9 mouse cellular contexts compared by ENCODE assay signal in the genomic region with DNA sequence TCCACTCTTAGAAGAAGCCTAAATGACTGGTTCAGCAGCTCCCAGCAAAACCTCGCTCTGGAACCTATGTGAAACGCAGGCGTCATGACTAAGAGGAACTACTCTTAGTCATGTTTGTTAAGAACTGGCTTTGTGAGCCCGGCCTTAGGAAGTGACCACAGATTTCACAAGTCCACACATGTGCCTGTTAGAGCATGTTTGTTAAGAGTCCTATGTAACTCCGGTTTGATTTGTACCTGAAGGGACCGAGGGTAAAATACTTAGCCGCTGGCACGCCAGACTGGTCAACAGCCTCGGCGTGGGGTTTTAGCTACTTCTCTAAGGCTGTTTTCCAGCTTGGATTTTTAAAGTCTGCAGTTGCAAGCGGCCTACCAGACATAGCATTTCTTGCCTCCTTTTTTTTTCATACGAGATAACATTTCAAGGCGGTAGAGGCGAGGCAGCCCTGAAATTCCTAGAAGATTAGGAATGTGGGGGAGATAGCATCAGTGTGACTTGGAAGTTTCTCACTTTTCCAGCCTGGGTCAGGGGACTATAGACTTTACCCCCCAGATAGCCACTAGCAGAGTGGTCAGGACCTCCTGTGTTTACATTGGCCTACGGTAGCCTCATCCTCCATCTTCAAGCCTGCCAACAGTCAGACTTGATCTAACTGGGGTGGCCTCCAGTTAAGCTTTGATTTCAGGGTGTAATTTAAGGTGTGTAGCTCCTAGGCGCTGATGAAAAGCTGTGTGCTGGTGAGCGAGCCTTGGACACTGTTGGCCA. TPM values are rescaled to one million over a fixed set of nuclear protein-coding genes. Genes with fewer than 3 reads are reported as not detected.
A peak's percentile ranks its signal among the peaks of the same experiment; 100 is the strongest.
DNase-seq lines count a peak whose midpoint lies in the region; ATAC-seq lines count a peak whose summit lies in the region.
"Had no signal": no experiment of that assay in that cellular context is flagged by ENCODE, and none has a peak within 500 bp of the region (broad histone marks: within the 10 kb centered on the region; RNA-seq: fewer than 3 reads in every experiment).

No protein-coding gene starts in this region.

- no peak overlapping the region for H3K27ac ChIP-seq in embryonic facial prominence, embryonic 11.5 days (replicated peaks; ENCODE audit: low read depth, low read length)
- no peak overlapping the region for H3K27ac ChIP-seq in hindbrain, embryonic 15.5 days (replicated peaks)
- H3K27ac ChIP-seq in liver, embryonic 15.5 days (replicated peaks): peak overlapping the region; percentile 57; the same call in 1 of the 2 replicates

- DNase-seq in kidney, adult 18-20 months: peak; percentile 15
- no peak for DNase-seq in kidney, adult 11 months
- DNase-seq in embryonic facial prominence, embryonic 11.5 days (ENCODE audit: low spot score): peak; percentile 50
- no peak for DNase-seq in gastrocnemius, postnatal 25 days
- no peak for DNase-seq in layer of hippocampus, adult 18-20 months (ENCODE audit: low spot score in 2 of 2)

- WGBS in embryonic facial prominence, embryonic 11.5 days: 38% methylated on average over 17 of the region's 17 CpGs
- WGBS in hindbrain, embryonic 15.5 days: 61% methylated on average over 17 of the region's 17 CpGs
- 37% methylated on average over 17 of the region's 17 CpGs for WGBS in liver, embryonic 15.5 days (ENCODE audit: insufficient replicate concordance)

- no peaks in the 10 kb centered on the region for H3K36me3 ChIP-seq in embryonic facial prominence, embryonic 11.5 days (replicated peaks; ENCODE audit: control insufficient read depth, insufficient read depth, low read depth, low read length)
- H3K36me3 ChIP-seq in hindbrain, embryonic 15.5 days: no peaks in the 10 kb centered on the region
- no peaks in the 10 kb centered on the region for H3K36me3 ChIP-seq in liver, embryonic 15.5 days (replicated peaks)

- H3K4me2 ChIP-seq in embryonic facial prominence, embryonic 11.5 days (ENCODE audit: low read depth, low read length): no peak overlapping the region
- peak overlapping the region; percentile 48 for H3K4me2 ChIP-seq in hindbrain, embryonic 15.5 days
- peak overlapping the region; percentile 54 for H3K4me2 ChIP-seq in liver, embryonic 15.5 days

- H3K9ac ChIP-seq in embryonic facial prominence, embryonic 11.5 days (replicated peaks; ENCODE audit: low read length): no peak overlapping the region
- no peak overlapping the region for H3K9ac ChIP-seq in hindbrain, embryonic 15.5 days
- H3K9ac ChIP-seq in liver, embryonic 15.5 days: no peak overlapping the region

- H3K9me3 ChIP-seq in embryonic facial prominence, embryonic 11.5 days (replicated peaks; ENCODE audit: control insufficient read depth, low read length): no peaks in the 10 kb centered on the region
- H3K9me3 ChIP-seq in hindbrain, embryonic 15.5 days: no peaks in the 10 kb centered on the region
- H3K9me3 ChIP-seq in liver, embryonic 15.5 days (replicated peaks): no peaks in the 10 kb centered on the region

- no peaks in the 10 kb centered on the region for H3K4me1 ChIP-seq in embryonic facial prominence, embryonic 11.5 days (ENCODE audit: control insufficient read depth, insufficient read depth, low read length)
- H3K4me1 ChIP-seq in hindbrain, embryonic 15.5 days (replicated peaks): peaks cover 11% of the 10 kb centered on the region
- H3K4me1 ChIP-seq in liver, embryonic 15.5 days (replicated peaks): peaks cover 11% of the 10 kb centered on the region

- no peak overlapping the region for H3K4me3 ChIP-seq in embryonic facial prominence, embryonic 11.5 days (ENCODE audit: low read depth, low read length)
- no peak overlapping the region for H3K4me3 ChIP-seq in hindbrain, embryonic 15.5 days
- H3K4me3 ChIP-seq in liver, embryonic 15.5 days (replicated peaks): peak overlapping the region; percentile 26; the same call in 1 of the 2 replicates

- ATAC-seq in embryonic facial prominence, embryonic 11.5 days (replicated peaks; ENCODE audit: insufficient number of reproducible peaks, low FRiP score, low TSS enrichment, low read depth): no peak
- ATAC-seq in hindbrain, embryonic 15.5 days (ENCODE audit: low FRiP score, low read depth): no peak
- ATAC-seq in liver, embryonic 15.5 days (ENCODE audit: insufficient read depth): peak; percentile 44; the same call in 1 of the 2 replicates
- ATAC-seq in neutrophil, adult 5-6 weeks (ENCODE audit: extremely low read depth, insufficient number of reproducible peaks, low FRiP score, poor library complexity, severe bottlenecking): peak; percentile 86
- ATAC-seq: Patski had no signal

- no peaks in the 10 kb centered on the region for H3K27me3 ChIP-seq in embryonic facial prominence, embryonic 11.5 days (ENCODE audit: control insufficient read depth, insufficient read depth, low read length)
- no peaks in the 10 kb centered on the region for H3K27me3 ChIP-seq in hindbrain, embryonic 15.5 days
- H3K27me3 ChIP-seq in liver, embryonic 15.5 days: peaks cover 7% of the 10 kb centered on the region

RNA-seq across cellular contexts. Expression of gene Mrps33, which starts 28.8 kb away (rescaled TPM):
- polyA plus RNA-seq in embryonic facial prominence, embryonic 11.5 days (2014; fragmentation: Nextera tagmentation; extraction: Ambion mirVana): 227 and 244 TPM in 2 replicates
- 182 and 184 TPM in 2 replicates for polyA plus RNA-seq in hindbrain, embryonic 15.5 days (2015; fragmentation: Nextera tagmentation; extraction: Ambion mirVana)
- 53.2 and 64.2 TPM in 2 replicates for polyA plus RNA-seq in liver, embryonic 15.5 days (2015; fragmentation: Nextera tagmentation; extraction: Ambion mirVana)
- 15.2 and 19.4 TPM in 2 replicates for total RNA-seq in neutrophil, adult 5-6 weeks (2017)
- 10 to 100 TPM; 55.5 to 58.8 TPM for total RNA-seq in gastrocnemius, postnatal 25 days (2021)
- 100 to 1,000 TPM; 112 to 117 TPM for total RNA-seq in layer of hippocampus, adult 18-20 months (2021)

RNA-seq across cellular contexts. Expression of gene Braf, which starts 56.7 kb away (rescaled TPM):
- 17.9 and 18.8 TPM in 2 replicates for polyA plus RNA-seq in embryonic facial prominence, embryonic 11.5 days (2014; fragmentation: Nextera tagmentation; extraction: Ambion mirVana)
- 23.6 and 23.8 TPM in 2 replicates for polyA plus RNA-seq in hindbrain, embryonic 15.5 days (2015; fragmentation: Nextera tagmentation; extraction: Ambion mirVana)
- polyA plus RNA-seq in liver, embryonic 15.5 days (2015; fragmentation: Nextera tagmentation; extraction: Ambion mirVana): 5.5 and 5.7 TPM in 2 replicates
- total RNA-seq in neutrophil, adult 5-6 weeks (2017): 49.6 and 50.4 TPM in 2 replicates
- 1 to 10 TPM; 5.4 to 7.4 TPM for total RNA-seq in gastrocnemius, postnatal 25 days (2021)
- total RNA-seq in layer of hippocampus, adult 18-20 months (2021): 100 to 1,000 TPM; 116 to 130 TPM

Comparison
In these comparisons a context has a peak if more than half of its experiments do, and no peak if none do; other contexts are left out.
1. DNase-seq: peak in kidney, adult 18-20 months (single experiment) and embryonic facial prominence, embryonic 11.5 days (single experiment); none in kidney, adult 11 months (single experiment), gastrocnemius, postnatal 25 days (single experiment) and layer of hippocampus, adult 18-20 months (0 of 2).
2. ATAC-seq: peak in liver, embryonic 15.5 days (single experiment) and neutrophil, adult 5-6 weeks (single experiment); none in embryonic facial prominence, embryonic 11.5 days (single experiment) and hindbrain, embryonic 15.5 days (single experiment).